Mouse (Mus musculus) forebrain, postnatal 0 days (tissue): ENCODE measurements at regions not wholly inside any gene's neighbourhood (a gene's known extent, or its start where the extent isn't known, plus 50 kb on each side); places are given as distances from the start of the nearest gene placed in this dataset.

Source experiments
- ATAC-seq: fragments of 200-750 bp; cut with Nextera tagmentation; 2 replicates; pipeline ENCODE4 v1.8.0; 2017; ENCODE audit warnings: mild to moderate bottlenecking, moderate library complexity
- DNase-seq: peaks from one replicate; pipeline ENCODE4 v3.0.0-alpha.2; 2015
- H3K27ac ChIP-seq: fragments of 300-500 bp; sonication (generic); 2 replicates; pipeline ENCODE4 v1.5.1; 2014; ENCODE audit warnings: low read depth, mild to moderate bottlenecking, antibody characterized with exemption, low read length, moderate library complexity, mixed read lengths
- H3K27me3 ChIP-seq: fragments of 300-500 bp; sonication (generic); 2 replicates; pipeline ENCODE4 v1.6.1; 2014; ENCODE audit warnings: mild to moderate bottlenecking, low read length, mixed read lengths; ENCODE audit not compliant: insufficient read depth
- H3K36me3 ChIP-seq: fragments of 300-500 bp; sonication (generic); 2 replicates; pipeline ENCODE4 v1.6.1; 2014; ENCODE audit warnings: mild to moderate bottlenecking, moderate library complexity; ENCODE audit not compliant: insufficient read depth
- H3K4me1 ChIP-seq: fragments of 300-500 bp; sonication (generic); 2 replicates; pipeline ENCODE4 v1.6.1; 2014; ENCODE audit warnings: antibody characterized with exemption; ENCODE audit not compliant: insufficient read depth
- H3K4me2 ChIP-seq: fragments of 300-500 bp; sonication (generic); 2 replicates; pipeline ENCODE4 v1.6.1; 2014; ENCODE audit warnings: low read depth, mild to moderate bottlenecking, moderate library complexity
- H3K4me3 ChIP-seq: fragments of 300-500 bp; sonication (generic); 2 replicates; pipeline ENCODE4 v1.5.1; 2014; ENCODE audit warnings: low read depth, low read length, mixed read lengths
- H3K9ac ChIP-seq: fragments of 300-500 bp; sonication (generic); 2 replicates; pipeline ENCODE4 v1.6.1; 2014; ENCODE audit warnings: mild to moderate bottlenecking
- H3K9me3 ChIP-seq: fragments of 300-500 bp; sonication (generic); 2 replicates; pipeline ENCODE4 v1.6.1; 2016; ENCODE audit warnings: low read length
- CTCF ChIP-seq: sonication (generic); IDR thresholded peaks from 2 replicates; pipeline ENCODE4 v1.5.1; 2016; ENCODE audit warnings: antibody characterized with exemption, control low read depth, low read depth
- WGBS: fragments of 180-500 bp; shearing (Covaris S2); extraction: QIAGEN DNeasy Blood & Tissue Kit; methylation state at CpG from one replicate; pipeline ENCODE4 v1.1.7; 2014; 5-methylcytosine and 5-hydroxymethylcytosine counted together

DNA sequence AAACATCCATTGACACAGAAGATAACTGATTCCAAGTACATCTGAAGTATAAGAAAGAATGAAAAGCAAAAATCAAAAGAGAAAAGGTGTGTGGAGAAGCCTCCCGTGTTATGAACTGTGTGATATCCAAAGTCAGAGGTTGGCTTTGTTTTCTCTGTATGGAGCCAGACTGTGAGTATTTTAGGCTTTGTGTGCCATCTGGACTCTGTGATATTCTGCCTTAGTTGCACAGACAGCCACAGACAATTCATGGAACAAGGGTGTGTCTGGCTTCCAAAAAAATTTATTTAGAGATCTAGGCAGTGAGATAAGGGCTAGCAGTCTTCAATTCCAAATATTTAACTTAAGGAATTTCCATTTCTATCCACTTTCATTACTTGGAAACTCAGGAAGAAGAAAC is 111.5 kb upstream of the Dpp10 start:
- no peaks in the 10 kb centered on the region for H3K4me1 ChIP-seq
- no peak overlapping the region for H3K9ac ChIP-seq
- no peaks in the 10 kb centered on the region for H3K27me3 ChIP-seq
- no peak overlapping the region for H3K4me2 ChIP-seq
- no peak for TF ChIP-seq CTCF
- H3K27ac ChIP-seq: no peak overlapping the region
- H3K36me3 ChIP-seq: no peaks in the 10 kb centered on the region
- ATAC-seq (peak; percentile 34; the same call in 1 of the 2 replicates), DNase-seq (no peak)
- 58% methylated on average over 1 of the region's 1 CpGs for WGBS
- no peaks in the 10 kb centered on the region for H3K9me3 ChIP-seq
- H3K4me3 ChIP-seq: no peak overlapping the region

DNA sequence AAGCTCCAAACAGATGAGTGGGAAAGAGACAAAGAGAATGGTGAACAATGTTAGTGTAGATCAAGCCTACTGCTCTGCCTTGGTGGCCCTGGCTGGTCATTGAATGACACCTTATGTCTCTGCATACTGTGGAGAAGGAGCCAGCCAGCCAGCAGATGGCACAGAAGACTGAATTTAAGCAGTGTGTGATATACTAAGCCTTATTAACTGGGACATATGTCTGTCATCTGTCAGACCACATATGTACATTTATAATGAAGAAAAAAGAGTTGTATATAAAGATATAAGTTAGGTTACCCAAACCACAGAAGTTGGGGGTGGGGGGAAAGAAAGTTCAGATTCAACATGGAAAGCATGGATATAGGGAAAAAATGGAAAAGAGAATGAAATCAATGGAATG is 106.7 kb upstream of the Dpp10 start:
- Histone ChIP-seq H3K27me3 (no peaks in the 10 kb centered on the region), H3K9ac (no peak overlapping the region), H3K9me3 (no peaks in the 10 kb centered on the region), H3K4me3 (no peak overlapping the region), H3K4me2 (no peak overlapping the region), H3K36me3 (no peaks in the 10 kb centered on the region), H3K27ac (no peak overlapping the region), H3K4me1 (no peaks in the 10 kb centered on the region)
- no peak for TF ChIP-seq CTCF
- no peak for ATAC-seq
- no peak for DNase-seq

DNA sequence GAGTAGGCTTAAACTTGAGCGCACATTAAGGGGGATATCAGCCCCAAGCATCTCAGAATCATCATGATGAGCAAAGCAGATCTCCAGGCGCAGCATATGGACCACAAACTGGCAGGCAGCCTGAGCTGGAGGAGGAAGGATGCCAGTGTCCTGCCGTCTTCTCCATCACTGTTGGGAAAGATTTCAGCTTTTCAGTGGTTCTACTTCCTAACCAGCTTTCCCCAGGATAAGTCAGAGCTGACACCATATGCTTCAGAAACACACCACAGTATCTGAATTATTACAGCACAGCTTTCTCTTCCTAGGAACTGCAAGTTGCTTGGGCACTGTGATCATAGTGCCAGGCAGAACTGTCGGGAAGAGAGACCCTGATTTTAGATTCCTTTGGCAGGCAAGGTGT is 103.2 kb upstream of the Dpp10 start:
- Histone ChIP-seq H3K4me1 (no peaks in the 10 kb centered on the region), H3K27me3 (no peaks in the 10 kb centered on the region), H3K36me3 (no peaks in the 10 kb centered on the region), H3K4me2 (no peak overlapping the region), H3K9me3 (no peaks in the 10 kb centered on the region), H3K4me3 (no peak overlapping the region), H3K27ac (no peak overlapping the region), H3K9ac (no peak overlapping the region)
- DNase-seq (peak; percentile 65), ATAC-seq (peak; percentile 90)
- no peak for TF ChIP-seq CTCF
- WGBS: 71% methylated on average over 4 of the region's 4 CpGs

- H3K36me3 ChIP-seq: no peaks in the 10 kb centered on the region
- WGBS: 43% methylated on average over 3 of the region's 3 CpGs
- no peaks in the 10 kb centered on the region for H3K27me3 ChIP-seq
- H3K27ac ChIP-seq: no peak overlapping the region
- no peak for TF ChIP-seq CTCF
- no peak overlapping the region for H3K4me2 ChIP-seq
- no peak overlapping the region for H3K4me3 ChIP-seq
- no peaks in the 10 kb centered on the region for H3K9me3 ChIP-seq
- ATAC-seq: no peak
- H3K4me1 ChIP-seq: no peaks in the 10 kb centered on the region
- no peak for DNase-seq
- H3K9ac ChIP-seq: no peak overlapping the region
Measured at GRCm38 (mm10) chr1:124104286-124104846, 59.0 kb upstream of the Dpp10 start.

- H3K27ac ChIP-seq: no peak overlapping the region
- WGBS: 32% methylated on average over 1 of the region's 1 CpGs
- no peaks in the 10 kb centered on the region for H3K4me1 ChIP-seq
- no peak overlapping the region for H3K4me3 ChIP-seq
- no peaks in the 10 kb centered on the region for H3K36me3 ChIP-seq
- peak; percentile 24 for TF ChIP-seq CTCF
- no peaks in the 10 kb centered on the region for H3K27me3 ChIP-seq
- DNase-seq: no peak
- H3K4me2 ChIP-seq: no peak overlapping the region
- H3K9me3 ChIP-seq: no peaks in the 10 kb centered on the region
- ATAC-seq: no peak
- no peak overlapping the region for H3K9ac ChIP-seq
Measured at GRCm38 (mm10) chr1:124103049-124103448, 57.7 kb upstream of the Dpp10 start.
